Mouse (Mus musculus): Measurements from ENCODE around the gene Wdr86.
"Not testable (repeated sequence)": the region's sequence is repeated elsewhere in the genome, so short reads cannot be mapped to it uniquely, and the experiment has no call there.

Wdr86 gene

GRCm38 (mm10) chr5:24730488-24730871 lies at the start of gene Wdr86:
TSS of gene Wdr86 (minus strand) at chr5:24730727.
- no peak for DNase-seq (ENCODE audit: low spot score in 2 of 2)

GRCm38 (mm10) chr5:24779881-24780512 lies 49.5 kb upstream of the Wdr86 start:
- no peak for DNase-seq (ENCODE audit: low spot score in 2 of 2)

DNA sequence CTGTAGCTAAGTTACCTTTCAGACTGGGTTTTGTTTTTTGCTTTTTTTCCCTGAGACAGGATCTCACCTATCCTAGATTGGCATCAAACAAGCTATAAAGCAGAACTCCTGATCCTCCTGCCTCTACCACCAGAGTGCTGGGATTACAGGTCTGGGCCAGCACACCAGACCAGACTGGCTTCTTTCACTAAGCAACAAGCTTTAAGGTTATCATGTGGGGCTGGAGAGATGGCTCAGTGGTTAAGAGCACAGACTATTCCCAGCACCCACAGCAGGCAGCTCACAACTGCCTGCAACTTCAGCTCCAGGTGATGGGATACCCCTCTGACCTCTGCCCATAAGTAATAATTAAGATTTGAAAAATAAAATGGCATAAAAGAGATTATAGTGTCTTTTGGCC lies 48.8 kb upstream of the Wdr86 start:
- no peak for DNase-seq (ENCODE audit: low spot score in 2 of 2)

DNA sequence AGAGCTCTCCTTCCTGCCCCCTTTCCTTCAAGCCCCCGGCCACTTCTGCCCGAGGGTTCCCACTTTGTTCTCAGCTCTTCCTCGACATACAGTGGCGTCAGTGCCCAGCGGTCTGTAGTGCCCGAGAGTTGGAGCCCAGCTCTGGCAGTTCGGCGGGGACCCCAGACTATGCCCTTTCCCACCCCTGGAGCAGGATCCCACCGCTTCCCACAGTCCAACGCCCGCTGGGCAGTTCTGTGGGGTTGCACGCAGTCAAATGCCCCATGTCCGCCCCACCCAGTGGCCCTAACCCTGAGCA lies 48.3 kb upstream of the Wdr86 start:
- no peak for DNase-seq (ENCODE audit: low spot score in 2 of 2)

DNA sequence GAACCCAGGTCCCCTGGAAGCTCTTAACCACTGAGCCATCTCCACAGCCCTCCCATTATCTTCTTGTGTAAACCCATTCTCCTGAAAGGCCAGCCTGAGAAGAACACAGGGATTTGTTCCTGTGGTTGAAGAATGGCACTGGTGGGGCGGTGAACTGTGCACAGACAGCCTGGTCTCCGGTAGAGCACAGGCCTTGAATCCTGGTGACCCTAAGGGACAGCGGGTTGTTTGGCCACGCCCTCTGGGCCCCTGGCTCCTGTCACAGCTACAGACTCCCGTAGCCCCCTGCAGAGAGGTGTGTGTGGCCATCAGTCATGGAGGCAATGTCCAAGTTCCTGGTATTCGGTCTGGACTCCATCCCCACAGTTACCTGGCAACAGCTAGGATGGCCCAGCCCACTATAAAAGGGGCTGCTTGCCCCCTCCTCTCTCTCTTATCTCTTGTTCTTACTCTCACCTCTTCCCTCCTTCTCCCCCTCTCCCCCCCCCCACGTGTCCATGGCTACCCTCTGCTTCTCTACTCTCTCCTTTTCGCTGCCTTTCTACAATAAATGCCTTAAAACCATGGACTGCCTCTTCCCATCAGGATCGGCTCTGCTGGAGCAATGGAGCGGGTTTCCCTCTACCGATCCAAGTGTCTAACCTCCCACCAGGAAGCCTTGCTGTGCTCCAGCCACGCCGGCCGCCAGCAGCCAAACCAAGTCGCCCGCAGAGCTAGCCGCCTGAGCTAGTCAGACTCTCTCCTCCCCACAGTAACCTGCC lies 47.7 kb upstream of the Wdr86 start:
- no peak for DNase-seq (ENCODE audit: low spot score in 2 of 2)

- no peak for DNase-seq (ENCODE audit: low spot score in 2 of 2)
Measured at GRCm38 (mm10) chr5:24776681-24777080, 46.2 kb upstream of the Wdr86 start.

DNA sequence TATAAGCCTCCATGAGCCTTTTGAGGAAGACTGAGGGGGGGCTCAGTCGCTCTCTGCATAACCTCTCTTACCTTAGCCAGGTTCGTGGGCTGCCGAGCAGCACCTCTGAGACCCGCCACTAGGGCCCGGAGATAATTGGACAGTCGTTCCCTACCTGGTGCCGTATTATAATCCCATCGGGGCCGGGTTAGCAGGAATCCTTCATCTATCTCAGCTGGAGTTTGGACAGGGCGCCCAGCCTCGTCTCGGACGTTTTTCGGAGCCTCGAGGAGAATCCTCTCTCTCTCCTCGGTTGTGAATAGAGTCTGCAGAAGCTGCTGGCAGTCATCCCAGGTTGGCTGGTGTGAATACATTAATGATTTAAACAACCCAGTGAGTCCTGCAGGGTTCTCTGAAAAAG lies 44.0 kb upstream of the Wdr86 start:
- not testable (repeated sequence) for DNase-seq (ENCODE audit: low spot score in 2 of 2)

- no peak for DNase-seq (ENCODE audit: low spot score in 2 of 2)
Measured at GRCm38 (mm10) chr5:24757816-24758215, 27.3 kb upstream of the Wdr86 start, which contains the start of gene Crygn. TSS of gene Crygn (minus strand) at chr5:24758008.

DNA sequence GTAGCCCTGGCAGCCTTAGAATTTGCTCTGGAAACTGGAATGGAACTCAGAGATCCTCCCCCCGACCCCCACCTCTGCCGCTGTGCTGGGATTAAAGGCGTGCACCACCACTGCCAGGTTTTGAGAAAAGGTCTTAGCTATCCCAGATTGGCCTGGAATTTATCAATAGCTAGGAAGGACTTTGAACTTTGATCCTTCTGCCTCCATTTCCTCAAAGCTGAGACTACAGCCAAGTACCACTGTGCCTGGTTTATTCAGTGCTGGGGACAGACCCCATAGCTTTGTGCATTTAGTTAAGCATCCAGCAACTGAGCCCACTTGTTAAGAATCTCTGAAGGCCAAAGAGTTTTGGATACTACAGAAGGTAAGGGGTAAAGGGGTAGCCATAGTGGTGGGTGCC lies 26.4 kb upstream of the Wdr86 start:
- no peak for DNase-seq (ENCODE audit: low spot score in 2 of 2)

- no peak for DNase-seq (ENCODE audit: low spot score in 2 of 2)
Measured at GRCm38 (mm10) chr5:24752175-24752498, 21.6 kb upstream of the Wdr86 start.

DNA sequence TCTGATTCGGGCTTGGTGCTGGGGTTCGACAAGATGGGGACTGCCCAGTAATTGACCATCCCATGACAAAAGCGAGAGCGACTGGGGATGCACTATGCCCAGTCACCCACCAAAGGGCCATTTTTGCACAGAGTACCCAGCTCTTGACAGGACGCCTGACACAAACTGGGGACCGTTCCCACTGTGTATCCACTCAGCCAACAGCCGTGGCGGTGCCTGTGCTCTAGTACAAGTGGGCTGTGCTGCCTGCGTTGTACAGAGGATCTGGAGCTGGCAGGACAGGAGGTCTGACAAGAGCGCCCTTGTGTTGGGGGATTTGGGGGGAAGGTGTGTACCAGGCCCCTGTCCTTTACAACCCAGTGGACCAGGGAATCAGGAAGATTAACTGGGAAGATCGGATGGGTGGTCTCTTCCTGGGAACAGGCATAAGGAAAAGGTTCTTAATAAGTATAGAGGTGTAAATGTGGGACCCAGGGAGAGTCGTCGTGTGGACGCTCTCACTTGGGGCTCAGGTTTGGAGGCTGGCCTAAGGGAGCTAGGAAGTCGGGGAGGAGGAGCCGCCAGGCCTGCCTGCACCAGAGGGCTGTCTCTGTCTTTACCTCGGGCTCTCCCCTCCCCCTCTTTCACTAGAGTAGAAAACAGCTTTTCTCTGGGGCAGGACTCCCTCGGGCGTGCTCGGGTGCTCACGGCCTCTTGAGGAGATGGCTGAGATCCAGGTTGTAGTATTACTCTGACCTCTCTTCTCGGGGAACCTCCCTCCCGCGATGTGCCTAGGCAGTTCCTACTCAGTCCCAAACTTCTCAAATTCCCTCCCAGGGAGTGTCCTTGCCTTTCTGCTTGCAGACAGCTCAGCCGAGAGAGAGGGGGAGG lies 21.0 kb upstream of the Wdr86 start:
- peak; percentile 37 to 39 for DNase-seq (ENCODE audit: low spot score in 2 of 2)

DNA sequence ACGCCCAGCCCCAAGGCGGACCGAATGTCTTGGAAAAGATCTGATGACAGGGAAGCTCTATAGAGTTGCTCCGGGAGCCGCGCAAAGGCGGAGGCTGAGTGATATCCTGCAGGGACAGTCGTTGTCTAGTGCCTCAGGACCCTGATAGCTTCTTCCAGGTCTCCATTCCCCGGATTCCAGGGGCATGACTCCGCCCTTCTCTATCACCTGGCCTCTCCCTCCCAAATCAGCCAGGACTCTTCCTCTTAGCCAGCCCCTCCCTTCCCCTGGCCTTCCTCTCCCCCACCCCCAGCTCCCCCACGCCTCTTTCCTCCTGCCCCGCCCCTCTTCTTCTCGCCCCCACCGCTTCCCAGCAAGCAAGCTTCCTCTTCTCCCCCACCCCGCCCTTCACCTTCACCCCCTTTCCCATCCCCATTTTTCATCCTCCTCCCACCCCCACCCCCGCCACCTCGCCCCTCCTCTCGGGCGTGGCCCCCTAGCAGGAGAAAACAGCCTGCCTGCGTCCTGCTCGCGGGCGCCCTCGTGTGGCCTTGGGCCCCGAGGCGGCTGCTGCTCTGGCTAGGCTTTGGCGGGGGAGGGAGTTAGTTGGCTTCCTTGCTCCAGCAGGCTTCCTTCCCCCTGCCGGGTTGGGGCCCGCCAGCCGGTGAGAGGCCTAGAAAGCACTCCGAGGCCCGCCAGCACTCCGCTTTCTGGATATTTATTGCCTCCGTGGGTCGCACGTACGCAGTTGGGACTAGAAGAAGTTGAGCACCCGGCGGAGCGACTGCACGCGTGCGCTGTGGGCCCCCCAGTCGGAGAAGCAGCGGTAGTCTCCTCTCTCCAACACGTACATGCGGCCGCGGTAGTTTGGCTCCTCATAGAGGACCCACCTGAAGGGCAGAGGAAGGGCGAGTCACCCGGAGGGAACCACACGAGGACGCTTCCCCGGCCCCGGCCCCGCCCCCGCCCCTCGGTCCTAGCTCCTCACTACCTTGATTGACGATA lies 20.1 kb upstream of the Wdr86 start:
- peak; percentile 83 for DNase-seq (ENCODE audit: low spot score in 2 of 2)

- no peak for DNase-seq (ENCODE audit: low spot score in 2 of 2)
Measured at GRCm38 (mm10) chr5:24749731-24750130, 19.2 kb upstream of the Wdr86 start.

DNA sequence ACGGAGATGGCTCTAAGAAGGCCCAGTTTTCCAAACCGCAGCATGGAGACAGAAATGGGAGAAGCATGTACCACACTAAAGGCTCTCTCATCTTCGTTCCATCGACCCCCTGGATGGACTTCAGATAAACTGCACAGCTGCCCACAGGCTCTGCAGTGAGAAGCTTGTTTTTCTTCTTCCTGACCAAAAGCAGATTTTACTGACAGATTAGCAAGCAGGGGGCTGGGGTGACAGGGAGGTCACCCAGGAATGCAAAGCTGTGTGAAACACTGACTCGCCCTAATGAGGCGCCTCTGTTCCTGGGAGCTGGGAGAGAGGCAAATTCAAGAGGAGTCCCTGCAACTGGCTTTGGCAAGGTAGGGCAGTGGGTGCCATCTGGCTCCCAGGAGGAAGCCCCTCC lies 17.0 kb upstream of the Wdr86 start:
- no peak for DNase-seq (ENCODE audit: low spot score in 2 of 2)

- no peak for DNase-seq (ENCODE audit: low spot score in 2 of 2)
Measured at GRCm38 (mm10) chr5:24743956-24744355, 13.4 kb upstream of the Wdr86 start.

DNA sequence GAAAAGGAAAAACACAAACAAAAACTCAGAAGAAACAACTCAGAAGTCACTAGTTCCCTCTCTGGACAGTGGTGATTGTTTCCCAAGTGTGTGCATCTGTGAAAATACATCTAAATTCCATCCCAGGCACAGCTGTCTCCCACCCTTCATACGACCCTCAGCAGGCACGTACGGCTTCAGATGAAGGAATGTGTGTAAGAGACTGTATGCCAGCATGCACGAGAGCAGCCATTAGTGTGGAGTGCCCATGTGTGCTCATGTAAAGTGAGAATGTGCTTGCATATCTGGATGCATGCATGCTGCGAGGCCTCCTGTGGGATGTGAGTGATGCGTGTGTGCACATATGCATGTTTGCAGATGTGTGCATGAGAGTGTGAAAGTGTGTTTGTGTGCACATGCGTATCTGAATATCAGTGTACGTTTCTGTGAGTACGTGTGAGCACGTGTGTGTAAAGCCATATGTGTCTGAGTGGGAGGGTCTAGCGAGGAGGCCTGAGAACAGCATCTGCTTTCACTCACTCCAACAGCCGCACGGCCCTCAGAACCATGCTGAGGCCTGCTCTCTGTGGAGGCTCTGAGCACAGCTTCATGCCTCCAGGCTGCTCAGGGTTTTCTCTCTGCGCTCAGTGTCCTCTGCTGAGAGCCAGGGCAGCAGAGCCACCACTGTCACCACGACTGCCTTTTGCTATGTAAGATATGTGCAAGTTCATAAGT lies 10.8 kb upstream of the Wdr86 start:
- no peak for DNase-seq (ENCODE audit: low spot score in 2 of 2)

DNA sequence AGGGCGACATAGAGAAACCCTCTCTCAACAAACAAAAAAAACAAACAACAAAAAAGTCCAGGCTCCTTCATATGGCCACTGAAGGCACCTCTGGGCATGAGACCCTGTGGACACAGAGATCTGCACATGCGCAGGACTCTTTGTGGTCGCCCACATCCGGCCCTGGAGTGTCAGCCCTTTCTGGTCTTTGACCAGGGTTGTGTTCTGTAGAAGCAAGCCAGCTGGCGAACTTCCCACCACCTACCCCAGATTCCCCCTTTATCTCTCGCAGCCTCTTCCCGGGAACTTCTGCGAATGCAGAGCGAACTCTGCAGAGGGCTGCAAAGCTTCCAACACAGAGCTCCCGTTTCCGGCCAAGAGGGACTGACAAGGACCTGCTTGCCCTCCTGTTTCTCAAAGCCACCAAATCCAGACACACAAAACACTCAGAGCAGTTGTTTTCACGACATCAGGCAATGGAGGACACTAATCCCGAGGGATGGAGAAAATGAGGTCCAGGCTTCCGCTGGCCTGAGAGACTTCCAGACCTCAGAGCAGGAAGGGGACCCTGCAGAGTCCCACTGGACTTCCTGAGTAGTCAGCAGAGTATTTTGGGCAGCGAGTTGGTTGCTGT lies 8.7 kb upstream of the Wdr86 start:
- DNase-seq (ENCODE audit: low spot score in 2 of 2) = peak; percentile 15 to 47

DNA sequence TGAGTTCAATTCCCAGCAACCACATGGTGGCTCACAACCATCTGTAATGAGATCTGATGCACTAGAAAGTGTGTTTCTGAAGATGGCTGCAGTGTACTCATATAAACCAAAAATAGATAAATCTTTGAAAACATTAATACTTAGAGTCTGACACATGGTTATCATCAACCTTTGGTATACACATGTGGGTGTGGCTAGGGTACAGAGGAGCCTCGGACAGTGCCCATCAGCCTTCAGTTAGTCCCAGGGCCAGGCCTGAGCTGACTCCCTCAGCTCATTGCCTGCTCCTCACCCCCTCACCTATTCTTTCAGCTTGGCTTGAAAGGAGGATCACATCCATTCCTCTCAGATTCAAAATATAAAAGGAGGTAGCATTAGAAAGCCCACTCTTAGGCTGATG lies 8.0 kb upstream of the Wdr86 start:
- DNase-seq (ENCODE audit: low spot score in 2 of 2) = no peak

DNA sequence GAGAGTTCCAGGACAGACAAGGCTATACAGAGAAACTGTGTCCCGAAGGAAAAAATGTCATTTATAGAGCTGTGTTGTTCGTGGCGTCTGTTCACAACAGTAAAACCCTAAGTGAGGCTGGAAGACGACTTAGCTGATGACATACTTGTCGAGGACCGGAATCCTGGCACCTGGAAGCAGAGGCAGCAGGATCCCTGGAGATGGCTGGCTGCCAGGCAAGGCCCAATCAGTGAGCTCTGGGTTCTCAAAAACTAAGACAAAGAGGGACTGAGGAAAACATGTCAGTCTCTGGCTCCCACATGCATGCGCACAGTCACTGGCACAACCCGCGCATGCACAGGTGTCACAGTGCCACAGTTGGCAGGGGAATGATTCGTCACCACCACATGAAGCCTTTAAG lies 7.1 kb upstream of the Wdr86 start:
- no peak for DNase-seq (ENCODE audit: low spot score in 2 of 2)

GRCm38 (mm10) chr5:24733771-24734426 lies 3.4 kb upstream of the Wdr86 start:
- DNase-seq (ENCODE audit: low spot score in 2 of 2) = no peak

Data from frontal cortex, postnatal 36 days (tissue).